Mouse (Mus musculus) bone marrow macrophage, adult 2 months (primary cell): ENCODE data around the gene Glb1l3.

Experiments
- CTCF ChIP-seq: IDR thresholded peaks from 2 replicates; pipeline ENCODE4 v1.5.1; 2012; ENCODE audit warnings: low read depth, mild to moderate bottlenecking, low read length, moderate library complexity
- POLR2A ChIP-seq: IDR thresholded peaks from 2 replicates; pipeline ENCODE4 v1.6.1; 2012; ENCODE audit warnings: mild to moderate bottlenecking, low read depth, low read length, borderline replicate concordance

DNA sequence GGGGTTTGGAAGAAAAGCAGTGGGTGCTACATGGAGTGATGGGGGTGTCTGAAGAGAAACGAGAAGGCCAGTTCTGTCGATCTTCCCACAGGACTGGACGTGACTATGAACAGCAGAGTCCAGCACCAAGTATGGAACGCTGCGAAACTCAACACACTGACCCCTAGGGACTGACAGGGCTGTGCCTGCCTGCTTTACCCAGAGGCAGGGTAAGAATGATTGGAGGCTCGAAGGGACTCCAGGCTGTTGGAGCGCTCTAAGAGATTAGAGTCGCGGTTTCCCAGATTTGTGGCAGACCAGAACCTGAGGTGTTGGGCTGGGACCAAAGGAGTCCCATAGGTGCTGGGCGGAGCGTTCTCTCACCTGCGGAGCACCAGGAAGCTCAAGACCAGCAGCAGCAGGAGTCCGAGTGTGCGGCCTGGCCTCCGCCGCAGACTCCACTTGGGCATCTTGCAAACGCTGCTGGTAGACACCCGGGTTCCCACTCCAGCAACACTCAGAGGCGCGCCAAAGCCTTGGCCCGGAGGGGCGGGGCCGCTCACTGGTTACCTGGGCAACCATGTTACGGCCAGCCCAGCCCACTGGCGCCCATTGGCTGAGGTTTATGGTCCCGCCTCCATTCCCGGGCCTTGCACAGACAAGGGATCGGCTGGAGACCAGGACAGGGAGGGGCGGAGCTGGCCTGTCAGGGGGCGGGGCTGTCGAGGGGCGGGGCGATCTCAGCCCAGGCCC lies 54.6 kb downstream of the Glb1l3 start, which contains the start of gene Glb1l2:
- TF ChIP-seq CTCF (no peak), POLR2A (no peak)
